Mouse (Mus musculus) ES-E14 (cell line): Measurements from ENCODE around the gene Lrrc42.

ENCODE experiments used
- HCFC1 ChIP-seq: IDR thresholded peaks from 2 replicates; pipeline ENCODE4 v1.6.1; 2012; ENCODE audit warnings: low read length, inconsistent platforms, borderline replicate concordance; ENCODE audit not compliant: insufficient read depth
- MAFK ChIP-seq: IDR thresholded peaks from 2 replicates; pipeline ENCODE4 v1.6.1; 2014; ENCODE audit warnings: mild to moderate bottlenecking, low read depth, low read length, inconsistent platforms; ENCODE audit not compliant: insufficient read depth
- ZNF384 ChIP-seq: IDR thresholded peaks from 2 replicates; pipeline ENCODE4 v1.6.1; 2012; ENCODE audit warnings: low read depth, low read length, inconsistent platforms

DNA sequence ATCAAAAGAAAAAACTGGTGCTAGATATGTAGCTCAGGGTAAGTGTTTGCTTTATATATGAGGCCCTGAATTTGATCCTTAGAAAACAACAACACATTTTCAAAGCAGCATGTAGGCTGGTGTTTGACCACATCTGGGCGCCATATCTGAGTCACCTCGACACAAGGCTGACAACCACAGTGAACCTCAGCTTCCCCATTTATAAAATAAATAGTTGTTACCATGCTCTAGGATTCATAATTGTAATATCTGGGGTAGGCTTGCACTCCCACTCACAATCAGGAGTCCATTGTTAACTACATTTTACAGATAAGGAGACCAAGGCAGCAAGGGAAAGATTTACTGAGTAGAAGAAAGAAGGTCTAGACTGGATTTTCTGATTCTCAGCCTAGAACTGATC, 27.0 kb downstream of the Lrrc42 start:
- TF ChIP-seq ZNF384 (no peak), HCFC1 (no peak), MAFK (no peak)
